Mouse (Mus musculus) layer of hippocampus, postnatal 36 days (tissue): ENCODE measurements around the gene Sapcd1. TPM values are rescaled to one million over a fixed set of nuclear protein-coding genes. Genes with fewer than 3 reads are reported as not detected.
"Not testable (repeated sequence)": the region's sequence is repeated elsewhere in the genome, so short reads cannot be mapped to it uniquely, and the experiment has no call there.

Experiments used
- DNase-seq, 2 experiments: peaks; one replicate each; pipeline ENCODE4 v3.0.0; 2022
- total RNA-seq, 2 experiments: library from RNA; stranded (reverse); gene quantifications; 2 replicates each; pipeline ENCODE4 v1.2.3; 2021

Gene Sapcd1
- total RNA-seq, 2 experiments from 2014 or later = 0.62 to 0.94 TPM

GRCm38 (mm10) chr17:35007387-35007991 lies 20.3 kb downstream of the Sapcd1 start:
- no peak for DNase-seq

GRCm38 (mm10) chr17:35005902-35006301 lies 21.9 kb downstream of the Sapcd1 start:
- not testable (repeated sequence) for DNase-seq

GRCm38 (mm10) chr17:35005158-35005557 lies 22.7 kb downstream of the Sapcd1 start:
- DNase-seq = no peak

- no peak for DNase-seq
These were observed 23.6 kb downstream of the Sapcd1 start for GRCm38 (mm10) chr17:35004075-35004717.

GRCm38 (mm10) chr17:35003022-35003838 lies 24.6 kb downstream of the Sapcd1 start:
- DNase-seq = no peak

GRCm38 (mm10) chr17:35002153-35002865 lies 25.5 kb downstream of the Sapcd1 start:
- no peak for DNase-seq

GRCm38 (mm10) chr17:35001452-35002152 lies 26.2 kb downstream of the Sapcd1 start:
- peak; percentile 26 to 31 for DNase-seq

- DNase-seq = peak; percentile 85 to 86
These were observed 26.9 kb downstream of the Sapcd1 start, which contains the start of gene Vars for GRCm38 (mm10) chr17:35000717-35001451. Gene Vars, plus strand, starts transcription at chr17:35000987.

GRCm38 (mm10) chr17:34999871-35000716 lies 27.7 kb downstream of the Sapcd1 start:
- not testable (repeated sequence) for DNase-seq

- DNase-seq = no peak
These were observed 29.0 kb downstream of the Sapcd1 start for GRCm38 (mm10) chr17:34998526-34999430.

- DNase-seq = no peak
These were observed 30.7 kb downstream of the Sapcd1 start for GRCm38 (mm10) chr17:34997142-34997483.

GRCm38 (mm10) chr17:34996411-34997141 lies 31.2 kb downstream of the Sapcd1 start:
- DNase-seq = no peak

- not testable (repeated sequence) for DNase-seq
These were observed 31.9 kb downstream of the Sapcd1 start for GRCm38 (mm10) chr17:34995927-34996326.

GRCm38 (mm10) chr17:34995192-34995591 lies 32.6 kb downstream of the Sapcd1 start:
- not testable (repeated sequence) for DNase-seq

- DNase-seq = no peak
These were observed 33.1 kb downstream of the Sapcd1 start for GRCm38 (mm10) chr17:34994751-34995150.

GRCm38 (mm10) chr17:34984218-34984617 lies 43.6 kb downstream of the Sapcd1 start:
- DNase-seq = no peak

- DNase-seq = no peak
These were observed 45.5 kb downstream of the Sapcd1 start for GRCm38 (mm10) chr17:34982328-34982727.

GRCm38 (mm10) chr17:34981690-34982180 lies 46.1 kb downstream of the Sapcd1 start, which contains the start of gene Lsm2:
Gene Lsm2, plus strand, starts transcription at chr17:34981862.
- peak; percentile 95 to 96 for DNase-seq
